Mouse (Mus musculus): ENCODE data around the gene Ccdc9b.

Gene Ccdc9b

DNA sequence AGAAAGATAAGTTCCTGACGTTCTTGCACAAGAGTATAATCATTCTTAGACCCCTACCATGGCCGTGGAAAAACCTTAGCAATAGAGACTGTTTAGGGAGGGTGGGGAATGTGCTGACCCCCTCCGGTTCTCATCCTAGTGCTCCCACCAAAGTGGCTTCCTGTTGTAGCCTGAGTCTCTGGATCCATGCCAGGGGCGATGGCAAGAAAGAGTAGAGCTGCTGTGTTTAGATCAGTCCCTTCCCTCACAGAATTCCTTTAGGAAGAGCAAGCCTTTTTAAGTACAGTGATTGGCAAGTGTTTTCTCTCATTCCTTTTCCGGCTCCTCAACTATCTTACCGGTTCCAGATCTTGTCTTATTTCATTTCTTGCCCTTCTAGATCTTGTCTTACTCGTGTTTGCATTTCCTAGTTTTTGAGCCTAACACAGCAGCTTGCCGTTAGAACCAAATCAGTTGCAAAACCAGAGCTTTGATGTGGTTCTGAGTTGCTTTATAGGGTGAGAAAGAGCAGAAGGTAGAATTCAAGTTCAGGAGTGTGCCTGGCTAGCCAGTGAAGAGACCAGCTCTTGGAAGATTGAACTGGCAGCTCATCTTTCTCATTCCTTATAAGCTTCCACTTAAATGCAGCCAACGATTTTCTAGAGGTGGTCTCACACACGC, 15.0 kb downstream of the Ccdc9b start:
- DNase-seq, result no peak

DNA sequence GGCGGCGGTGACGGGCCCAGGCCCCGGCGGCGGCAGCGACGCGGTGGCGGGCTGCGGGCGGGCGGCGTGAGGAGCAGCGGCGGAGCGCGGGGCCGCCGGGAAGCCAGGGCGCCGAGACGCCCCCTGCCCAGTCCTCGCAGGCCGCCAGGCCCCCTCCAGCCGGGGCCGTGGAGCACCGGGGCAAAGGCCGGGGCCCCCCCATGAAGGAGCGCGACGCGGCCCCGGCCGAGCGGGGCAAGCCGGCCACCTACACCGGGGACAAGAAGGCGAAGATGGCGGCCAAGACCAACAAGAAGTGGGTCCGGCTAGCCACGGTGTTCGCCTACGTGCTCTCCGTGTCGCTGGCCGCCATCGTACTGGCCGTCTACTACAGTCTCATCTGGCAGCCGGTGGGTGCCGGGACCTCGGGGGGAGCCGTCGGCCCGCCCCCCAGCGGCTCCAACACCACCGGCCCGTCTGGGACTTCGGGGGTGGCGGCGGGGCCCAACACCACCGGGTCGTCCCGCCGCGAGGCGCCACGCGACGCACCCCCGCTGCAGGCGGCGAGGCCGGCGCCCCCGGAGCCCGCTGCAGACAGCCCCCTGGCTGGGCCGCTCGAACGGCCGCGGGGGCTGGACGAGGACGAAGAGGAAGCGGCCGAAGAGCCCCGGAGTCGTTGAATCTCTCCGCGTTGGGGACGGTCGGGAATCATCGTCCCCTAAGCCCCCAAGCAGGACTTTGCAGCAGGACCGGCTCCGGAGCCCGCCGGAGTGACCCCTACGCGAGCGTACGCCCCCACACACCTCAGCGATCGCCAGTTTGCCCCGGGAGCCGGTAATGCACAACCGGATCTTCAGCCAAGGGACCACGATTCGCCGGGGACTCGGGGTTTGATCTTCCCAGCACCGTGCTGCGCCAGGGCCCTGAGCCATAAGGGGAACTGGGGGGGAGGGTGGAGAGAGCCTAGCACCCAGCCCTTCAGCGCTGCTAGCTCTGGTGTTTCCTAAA, 16.3 kb downstream of the Ccdc9b start:
- DNase-seq, result no peak

DNA sequence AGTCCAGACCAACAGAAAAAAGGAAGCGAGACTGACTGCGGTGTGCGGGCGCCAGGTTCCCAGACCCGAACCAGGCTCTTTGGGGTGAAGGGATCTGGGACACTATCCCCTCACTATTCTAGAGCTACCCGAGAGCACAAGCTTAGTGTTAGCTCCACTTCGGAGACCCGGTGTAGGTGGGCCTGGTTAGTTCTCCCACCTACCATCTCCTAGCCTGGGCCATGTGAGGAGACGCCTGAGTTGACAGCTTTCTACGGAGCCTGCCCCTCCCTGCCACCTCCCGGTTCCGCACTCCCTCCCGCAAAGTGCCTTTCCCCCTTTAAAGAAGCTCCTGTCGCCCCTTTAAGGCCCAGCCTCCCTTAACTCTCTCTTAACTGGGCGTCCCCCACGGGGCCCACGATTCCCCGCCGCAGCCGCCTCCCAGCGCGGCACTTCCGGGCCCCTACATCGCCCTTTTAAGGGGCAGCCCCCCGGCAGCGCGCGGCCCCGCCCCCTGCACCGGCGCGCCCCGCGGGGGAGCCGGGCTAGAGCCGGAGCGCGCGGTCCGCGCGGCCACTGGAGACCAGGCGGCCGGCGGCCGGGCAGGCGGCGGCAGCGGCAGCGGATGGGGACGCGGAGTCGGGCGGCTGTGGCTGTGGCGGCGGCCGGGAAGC, 17.1 kb downstream of the Ccdc9b start, which contains the start of gene Inafm2:
Inafm2 (plus strand) TSS at position 527 of the 653 bp plus-strand sequence.
- DNase-seq, result peak; percentile 93

DNA sequence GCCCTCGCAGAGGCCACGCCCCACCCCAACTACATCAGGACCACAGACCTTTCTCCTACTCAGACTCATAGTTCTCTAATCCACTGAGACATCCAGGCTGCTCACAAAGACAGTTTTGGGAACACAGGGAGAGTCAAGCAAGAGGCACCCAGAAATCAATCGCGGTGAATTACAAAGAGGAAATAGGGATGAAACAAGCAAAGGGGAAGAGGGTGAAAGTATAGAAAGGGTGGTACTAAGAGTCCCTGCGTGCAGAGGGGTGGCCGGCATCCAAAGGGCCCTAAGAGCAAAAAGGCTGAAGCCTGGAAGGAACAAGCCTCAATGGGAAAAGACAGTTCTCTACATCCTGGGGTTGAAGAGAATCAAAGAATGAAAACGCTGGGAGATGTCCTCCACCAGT, 17.8 kb downstream of the Ccdc9b start:
- DNase-seq, result no peak

DNA sequence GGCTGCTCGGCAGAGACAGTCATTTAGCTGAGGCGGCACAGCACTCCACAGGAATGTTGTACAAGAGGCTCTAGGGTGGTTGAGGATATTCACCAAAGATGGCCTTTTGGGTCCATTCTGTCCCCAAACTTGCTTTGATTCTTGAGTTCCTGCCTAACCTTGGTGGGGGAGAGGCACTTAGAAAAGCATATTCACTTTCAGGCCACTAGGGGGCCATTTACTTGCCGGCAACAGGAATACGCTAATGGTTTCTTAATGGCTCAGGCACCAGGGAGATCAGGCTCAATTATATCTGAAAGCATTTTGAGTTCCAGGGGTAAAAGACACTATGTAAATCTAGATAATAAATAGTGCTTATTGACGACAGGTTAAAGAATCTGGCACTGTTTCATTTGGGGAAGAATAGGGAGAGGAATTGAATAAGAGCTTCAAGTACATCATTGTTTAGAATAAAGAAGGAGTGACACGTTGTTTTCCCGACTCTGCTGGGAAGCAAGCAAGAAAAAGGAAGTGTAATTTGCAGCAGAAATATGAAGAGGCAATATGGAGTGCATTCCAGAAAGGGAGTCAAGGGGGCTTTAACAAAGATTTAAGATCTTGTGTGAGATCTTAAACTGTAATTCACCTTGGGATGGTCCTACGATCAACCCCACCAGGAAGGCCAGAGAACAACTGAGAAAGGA, 19.1 kb downstream of the Ccdc9b start:
- DNase-seq, result no peak

DNA sequence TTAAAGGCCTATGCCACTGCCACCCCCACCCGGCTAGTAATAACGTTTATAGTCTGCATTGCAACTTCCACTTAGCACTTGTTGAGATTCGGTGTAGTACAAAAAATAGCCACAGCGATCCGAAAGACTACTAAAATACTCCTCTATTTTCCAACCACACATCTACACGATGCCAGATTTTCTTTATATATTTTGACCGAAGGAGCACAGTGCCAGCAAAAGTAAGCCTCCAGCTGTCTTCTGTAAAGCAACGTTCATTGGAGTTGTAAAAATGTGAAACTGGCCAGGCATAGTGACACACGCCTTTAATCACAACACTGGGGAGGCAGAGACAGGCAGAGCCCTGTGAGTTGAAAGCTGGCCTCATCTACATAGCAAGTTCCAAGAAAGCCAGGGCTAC, 21.3 kb downstream of the Ccdc9b start:
- DNase-seq, result no peak

DNA sequence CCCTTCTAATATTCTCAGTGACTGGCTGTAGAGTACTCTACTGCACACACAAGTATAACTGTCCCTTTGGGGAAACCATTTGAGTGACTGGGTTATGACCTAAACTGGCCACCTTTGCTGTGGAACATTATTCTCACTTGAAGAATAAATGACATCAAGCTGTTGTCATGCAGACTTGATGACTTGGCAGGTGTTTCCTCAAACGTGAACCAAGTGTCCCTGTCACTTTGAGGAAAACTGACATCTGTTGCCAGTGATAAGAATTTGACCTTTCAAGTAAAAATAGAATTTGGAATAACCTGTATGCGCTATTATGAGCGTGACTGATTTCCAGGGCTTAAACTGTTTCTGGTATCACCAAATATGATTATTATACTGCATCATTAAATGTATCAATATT, 22.1 kb downstream of the Ccdc9b start:
- DNase-seq, result no peak

DNA sequence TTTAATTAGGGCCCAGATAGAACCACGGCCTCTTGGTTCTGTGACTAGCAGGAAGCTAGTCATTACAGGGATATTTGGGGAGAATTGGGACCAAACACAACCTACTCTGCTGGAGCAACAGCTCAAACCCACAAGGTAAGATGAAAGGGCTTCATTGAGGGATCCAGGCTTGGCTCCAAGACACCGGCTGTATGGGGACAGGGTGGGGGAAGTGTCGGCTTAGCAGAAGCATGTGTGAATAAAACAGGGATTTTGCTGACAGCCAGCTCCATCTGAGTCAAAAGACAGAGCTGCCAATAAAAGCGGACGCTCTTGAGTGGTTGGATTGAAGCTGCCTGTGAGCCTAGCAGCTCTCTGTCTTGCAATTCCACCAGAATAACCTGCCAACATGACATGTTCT, 29.1 kb downstream of the Ccdc9b start:
- peak; percentile 56 for DNase-seq

DNA sequence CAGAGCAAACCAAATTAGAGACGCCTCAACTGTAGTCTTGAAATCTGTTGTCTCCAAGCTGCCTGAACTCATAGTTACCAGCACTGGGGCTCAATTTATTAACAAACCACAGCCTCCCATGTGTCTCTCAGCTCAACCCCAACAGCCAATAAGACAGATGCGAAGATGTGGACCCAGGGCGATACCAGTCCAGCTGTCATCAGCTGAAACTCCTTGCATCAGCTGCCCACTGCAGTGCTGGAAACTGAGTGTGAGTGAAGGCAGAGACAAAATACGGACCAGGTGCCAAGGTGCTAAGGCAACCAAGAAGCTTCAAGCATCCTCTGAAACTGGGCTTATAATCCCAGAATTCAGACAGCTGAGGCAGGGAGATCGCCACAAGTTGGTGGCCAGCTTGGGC, 30.5 kb downstream of the Ccdc9b start:
- DNase-seq, result no peak

DNA sequence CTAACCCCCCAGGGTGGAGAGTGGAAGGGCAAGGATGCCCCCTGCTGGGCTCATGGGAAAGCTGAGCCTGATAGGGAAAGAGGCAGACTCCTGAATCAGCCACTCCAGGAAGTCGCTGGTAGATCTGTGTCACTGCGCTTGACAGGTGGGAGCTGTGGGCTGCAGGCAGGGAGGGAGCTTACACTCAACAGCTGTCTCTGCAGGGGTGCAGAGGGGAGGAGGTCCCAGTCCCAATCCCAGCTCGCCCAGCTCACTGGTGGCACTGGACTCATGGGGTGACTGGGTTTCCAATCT, 31.9 kb downstream of the Ccdc9b start:
- DNase-seq, result peak; percentile 80

DNA sequence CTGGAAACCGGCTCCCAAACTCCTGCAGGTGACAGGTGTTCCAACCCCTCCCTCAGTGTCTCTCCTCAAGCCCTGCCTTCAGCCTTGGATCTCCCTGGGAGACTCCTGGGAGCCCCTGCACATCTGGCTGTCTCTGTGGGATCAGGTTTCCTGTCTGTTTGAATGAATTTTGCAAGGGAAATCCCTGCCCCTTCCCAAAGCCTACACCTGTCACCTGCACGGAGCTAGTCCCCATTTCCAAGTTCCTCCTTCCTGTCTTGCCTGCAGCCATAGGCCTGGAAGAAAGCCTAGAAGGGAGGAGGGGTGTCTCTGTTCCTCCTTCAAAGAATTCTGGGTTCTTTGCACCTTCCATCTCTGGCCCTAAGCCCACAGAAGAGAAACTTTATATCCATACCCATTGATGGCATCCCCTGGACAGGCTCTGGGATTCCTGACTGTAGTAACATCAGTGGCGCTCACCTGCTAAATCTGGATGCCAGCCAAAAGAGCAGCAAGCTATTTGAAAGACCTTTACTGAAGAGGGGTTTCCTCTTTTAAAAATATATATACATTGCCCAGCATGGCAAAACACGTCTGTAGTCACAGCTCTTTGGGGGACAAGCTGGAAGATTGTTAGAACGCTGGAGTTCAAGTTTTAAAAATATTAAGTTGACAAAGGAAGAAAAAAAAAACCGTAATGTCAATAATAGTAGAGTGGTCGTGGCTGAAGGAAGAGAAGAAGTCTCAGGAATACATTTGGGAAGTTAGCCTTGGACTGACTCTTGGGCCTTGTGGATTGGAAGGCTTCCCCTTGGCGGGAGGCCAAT, 32.4 kb downstream of the Ccdc9b start:
- DNase-seq, result no peak

DNA sequence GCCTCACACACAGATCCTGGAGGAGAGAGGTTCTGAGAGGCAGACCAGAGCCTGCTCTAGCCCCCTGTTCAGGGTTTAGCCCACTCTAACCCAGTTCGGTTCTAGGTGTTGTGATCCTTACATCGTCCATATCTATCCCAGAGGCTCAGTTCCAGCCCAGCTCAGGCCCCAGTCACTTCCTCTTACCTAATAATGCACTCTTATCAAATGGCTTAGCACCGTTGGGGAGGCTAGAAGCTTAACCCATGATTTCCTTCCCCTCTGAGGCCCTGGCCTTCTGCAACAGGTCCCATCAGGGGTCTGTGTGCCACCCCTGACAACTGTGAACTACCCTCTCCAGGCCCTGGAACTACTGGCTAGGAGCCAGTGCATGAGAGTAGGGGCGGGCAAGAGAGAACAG, 33.3 kb downstream of the Ccdc9b start:
- no peak for DNase-seq

DNA sequence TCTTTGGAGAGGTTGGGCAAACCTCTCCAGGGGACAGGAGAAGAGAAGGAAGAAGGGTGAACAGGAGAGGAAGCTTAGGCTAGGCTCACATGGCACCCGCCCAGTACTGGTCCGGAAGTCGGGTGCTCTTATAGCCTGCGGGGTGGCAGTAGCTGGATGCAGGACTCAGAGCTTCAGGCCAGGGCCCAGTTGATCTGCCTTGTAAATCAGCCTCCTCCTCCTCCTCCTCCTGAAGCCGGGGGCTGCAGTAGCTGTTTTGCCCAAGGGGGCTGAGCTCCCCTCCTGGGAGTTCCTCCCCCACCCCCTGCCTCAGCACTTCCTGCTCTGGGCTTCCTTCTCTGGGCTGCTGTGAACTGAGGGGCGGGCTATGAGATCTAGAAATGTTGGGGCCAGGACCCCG, 34.1 kb downstream of the Ccdc9b start, which contains the start of gene Plcb2:
Plcb2 (minus strand) TSS at position 102 of the 400 bp plus-strand sequence.
- no peak for DNase-seq

DNA sequence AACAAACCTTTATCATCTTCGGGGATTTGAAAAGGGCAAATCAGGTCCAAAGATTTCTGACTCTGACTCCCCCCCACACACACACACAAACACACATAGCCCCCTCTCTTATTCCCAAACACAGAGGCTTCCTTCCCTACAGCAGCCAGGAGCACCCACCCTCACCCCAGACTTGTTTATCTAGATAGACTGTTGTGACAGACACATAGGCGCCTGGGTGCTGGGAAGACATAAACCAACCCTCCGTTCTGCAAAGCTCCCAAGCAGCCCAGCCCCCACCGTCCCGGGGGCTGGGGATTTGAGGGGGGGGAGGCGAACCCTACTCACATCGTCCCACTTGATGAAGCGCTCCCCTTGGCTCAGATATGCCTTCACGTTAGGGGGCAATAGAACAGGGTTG, 34.5 kb downstream of the Ccdc9b start:
- DNase-seq, result no peak

DNA sequence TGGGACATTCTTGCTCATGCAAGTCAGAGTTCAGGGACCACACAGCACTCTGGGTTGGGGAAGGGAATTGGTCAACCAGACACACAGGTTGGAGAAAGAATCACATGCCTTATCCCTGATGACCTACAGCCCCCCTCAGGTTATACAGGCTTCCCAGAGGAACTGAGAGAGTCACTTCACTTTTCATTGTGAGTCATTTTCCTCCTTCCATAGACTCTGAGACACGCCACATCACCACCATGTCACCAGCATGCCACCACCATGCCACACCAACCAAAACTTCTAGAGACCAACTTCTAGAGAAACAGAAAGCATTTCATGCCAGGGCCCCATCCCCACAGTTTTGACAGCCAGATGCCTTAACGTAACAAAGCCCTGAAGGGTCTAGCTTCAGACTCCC, 35.6 kb downstream of the Ccdc9b start:
- DNase-seq, result no peak

DNA sequence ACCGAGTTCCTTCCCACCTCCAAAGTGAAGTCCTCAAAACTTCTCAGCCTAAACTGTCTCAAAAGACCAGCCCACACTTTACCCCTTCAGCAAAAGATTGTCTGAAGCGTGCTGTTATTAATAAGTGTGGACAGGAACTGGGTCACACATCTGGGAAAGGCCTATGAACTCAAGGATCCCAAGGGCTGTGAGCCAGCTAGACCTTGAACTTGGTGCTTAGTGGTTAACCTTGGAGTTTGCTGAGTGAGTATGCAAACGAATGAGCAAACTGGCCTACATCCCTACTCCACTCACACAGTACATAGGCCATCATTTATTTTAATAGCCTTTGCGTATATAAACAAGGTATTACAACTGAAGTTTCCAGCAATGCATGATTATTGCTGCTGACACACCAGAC, 37.0 kb downstream of the Ccdc9b start:
- DNase-seq, result no peak

DNA sequence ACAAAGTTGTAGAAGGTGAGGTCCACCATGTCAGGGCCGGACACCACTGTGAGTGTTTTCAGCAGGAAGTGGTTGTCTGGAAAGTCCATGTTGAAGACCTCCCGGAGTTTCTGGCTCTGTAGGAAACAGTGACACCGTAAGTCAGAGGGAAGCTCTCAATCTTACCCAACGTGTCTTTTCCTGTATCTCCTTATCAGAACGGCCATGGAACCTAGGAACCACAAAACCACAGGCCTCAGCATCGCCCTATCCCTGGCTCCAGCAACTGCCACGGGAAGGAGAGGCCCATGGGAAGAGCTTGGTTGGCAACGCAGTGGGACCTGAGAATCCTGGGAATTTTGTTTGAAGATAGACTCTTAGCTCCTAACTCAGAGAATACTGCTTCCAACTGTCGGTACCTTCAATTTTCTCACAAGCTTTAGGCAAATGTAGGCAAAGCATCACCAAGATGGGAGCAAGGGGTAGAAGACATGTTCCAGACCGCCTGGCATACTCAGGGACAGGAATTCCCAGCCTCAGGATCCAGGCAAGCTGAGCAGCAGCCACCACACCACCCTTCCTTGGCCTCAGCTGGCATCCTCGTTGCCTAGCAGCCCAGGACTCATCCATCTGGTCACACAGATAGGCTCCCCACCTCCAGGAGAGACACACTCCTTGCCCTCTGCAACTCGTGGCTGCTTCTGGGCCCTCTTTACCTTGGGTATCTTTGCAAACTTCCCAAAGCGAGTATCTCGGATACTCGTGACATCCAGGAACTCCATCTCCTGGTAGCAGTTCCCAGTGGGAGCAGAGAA, 38.6 kb downstream of the Ccdc9b start:
- DNase-seq, result no peak

DNA sequence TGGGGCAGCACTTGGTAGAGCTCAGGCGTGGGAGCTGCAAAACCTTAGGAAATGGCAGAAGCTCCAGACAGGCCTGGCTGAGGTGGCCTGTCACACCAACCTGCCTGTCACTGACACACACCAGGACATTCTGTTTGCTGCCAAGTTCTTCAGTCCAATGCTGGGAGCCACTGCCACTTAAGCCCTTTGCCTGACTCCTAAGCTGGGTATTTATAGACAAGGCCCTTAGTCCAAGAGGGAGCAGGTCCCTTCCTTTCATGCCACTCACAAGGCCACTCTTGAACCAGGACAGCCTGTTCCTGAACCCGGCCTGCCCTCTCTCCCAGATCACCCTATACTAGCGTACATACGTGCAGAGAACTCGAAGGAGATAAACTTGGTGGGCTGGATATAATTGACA, 45.8 kb downstream of the Ccdc9b start:
- DNase-seq, result no peak

DNA sequence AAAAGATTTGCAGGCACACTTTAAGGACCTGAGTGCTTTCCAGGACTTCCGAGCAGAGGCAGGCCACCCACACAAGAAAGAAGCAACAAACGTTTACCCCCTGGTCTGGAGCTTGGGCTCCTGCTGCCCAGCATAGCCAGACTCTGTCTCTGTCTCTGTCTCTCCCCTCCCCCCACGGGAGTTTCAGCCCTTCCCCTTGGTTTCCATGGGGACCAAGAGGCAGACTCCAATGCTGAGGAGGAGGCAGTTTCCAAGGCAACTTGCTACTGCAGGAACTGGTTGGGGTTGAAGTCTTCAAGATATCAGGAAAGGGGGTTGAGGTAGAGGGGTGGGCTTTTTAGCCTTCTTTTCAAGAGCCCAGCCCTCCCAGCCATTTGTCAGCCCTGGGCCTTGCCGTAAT, 48.2 kb downstream of the Ccdc9b start:
- DNase-seq, result peak; percentile 88

DNA sequence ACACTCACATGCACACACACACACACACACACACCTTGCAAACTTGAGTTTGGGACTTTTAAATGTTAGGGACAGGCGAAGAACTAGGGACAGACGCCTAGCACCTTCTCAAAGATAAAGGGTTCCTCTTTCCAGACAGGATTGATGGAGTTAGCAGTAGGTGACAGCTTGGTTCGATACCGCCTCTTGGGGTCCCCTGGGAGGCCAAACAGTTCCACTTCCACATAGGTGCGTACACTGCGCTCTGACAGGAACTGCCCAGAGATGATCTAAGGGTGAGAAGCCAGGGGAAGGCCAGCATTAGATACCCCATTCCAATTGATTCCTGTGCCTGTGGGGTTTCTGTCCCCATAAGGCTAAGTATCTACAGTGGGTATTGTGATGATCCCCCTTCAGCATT, 48.8 kb downstream of the Ccdc9b start:
- no peak for DNase-seq

DNA sequence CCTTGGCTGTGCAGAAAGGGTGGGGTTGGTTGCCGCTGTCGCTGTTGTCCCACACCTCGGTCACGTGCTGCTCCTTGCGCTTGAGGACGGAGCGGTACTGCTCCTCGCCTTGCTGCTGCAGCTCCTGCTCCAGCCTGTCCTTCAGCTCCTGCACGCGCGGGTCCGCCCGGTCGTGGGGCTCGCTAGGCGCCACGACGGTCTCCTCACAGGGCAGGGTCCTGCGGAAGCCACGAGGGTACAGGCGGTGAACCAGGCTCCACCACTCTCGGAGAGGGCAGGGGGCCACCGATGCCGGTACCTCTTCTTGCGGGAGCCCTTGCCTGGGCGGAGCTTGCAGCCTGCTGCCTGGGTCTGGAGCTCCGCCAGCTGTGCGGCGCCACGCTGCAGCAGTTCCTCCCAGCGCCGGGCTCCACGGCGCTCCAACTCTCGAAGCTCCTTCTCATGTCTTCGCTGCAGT, 51.4 kb downstream of the Ccdc9b start:
- DNase-seq, result peak; percentile 63

Measured in right cerebral cortex, adult 18-20 months (tissue).